Mouse (Mus musculus) lung, adult 2 months (tissue): Measurements from ENCODE around the gene Tesmin.

Experiments
- CTCF ChIP-seq: fragments of 200-500 bp; IDR thresholded peaks from 2 replicates; pipeline ENCODE4 v1.5.1; 2011; ENCODE audit warnings: mild to moderate bottlenecking, low read length, control low read depth; ENCODE audit not compliant: insufficient read depth
- POLR2A ChIP-seq: fragments of 200-500 bp; IDR thresholded peaks from 2 replicates; pipeline ENCODE4 v1.6.1; 2011; ENCODE audit warnings: low read depth, mild to moderate bottlenecking, control low read depth, low read length, borderline replicate concordance; ENCODE audit errors: extremely low read depth

GRCm38 (mm10) chr19:3447348-3447747, 58.7 kb downstream of the Tesmin start:
- TF ChIP-seq POLR2A (no peak), CTCF (no peak)
